Mouse (Mus musculus): ENCODE measurements around the gene Bbs7. TPM values are rescaled to one million over a fixed set of nuclear protein-coding genes. Genes with fewer than 3 reads are reported as not detected.
A peak's percentile ranks its signal among the peaks of the same experiment; 100 is the strongest.

The Bbs7 gene
- polyA plus RNA-seq, 1 experiment from 2014 or later: 15.2 TPM

GRCm38 (mm10) chr3:36536041-36536440, 77.2 kb downstream of the Bbs7 start:
- WGBS: 67% methylated on average over 12 of the region's 12 CpGs
- peaks cover 22% of the 10 kb centered on the region for H3K4me1 ChIP-seq (replicated peaks; ENCODE audit: control insufficient read depth, insufficient read depth, low read length)
- H3K4me2 ChIP-seq (ENCODE audit: low read depth, low read length): no peak overlapping the region
- no peak overlapping the region for H3K9ac ChIP-seq (ENCODE audit: low read length)
- no peak overlapping the region for H3K27ac ChIP-seq (ENCODE audit: low read length)
- no peaks in the 10 kb centered on the region for H3K27me3 ChIP-seq (ENCODE audit: control insufficient read depth, insufficient read depth, low read depth, low read length)
- H3K9me3 ChIP-seq (ENCODE audit: control insufficient read depth, low read length): no peaks in the 10 kb centered on the region
- no peak overlapping the region for H3K4me3 ChIP-seq (ENCODE audit: low read length)
- H3K36me3 ChIP-seq (ENCODE audit: control insufficient read depth, insufficient read depth, low read length): no peaks in the 10 kb centered on the region
- no peak for ATAC-seq (ENCODE audit: low read depth)

- Histone ChIP-seq H3K36me3 (ENCODE audit: control insufficient read depth, insufficient read depth, low read length) (no peaks in the 10 kb centered on the region), H3K9ac (ENCODE audit: low read length) (no peak overlapping the region), H3K4me3 (ENCODE audit: low read length) (no peak overlapping the region), H3K4me2 (ENCODE audit: low read depth, low read length) (no peak overlapping the region; the same call in 1 of the 2 replicates), H3K9me3 (ENCODE audit: control insufficient read depth, low read length) (no peaks in the 10 kb centered on the region), H3K4me1 (replicated peaks; ENCODE audit: control insufficient read depth, insufficient read depth, low read length) (peaks cover 27% of the 10 kb centered on the region), H3K27ac (ENCODE audit: low read length) (peak overlapping the region; percentile 60), H3K27me3 (ENCODE audit: control insufficient read depth, insufficient read depth, low read depth, low read length) (no peaks in the 10 kb centered on the region)
- WGBS: 0% methylated on average over 1 of the region's 1 CpGs
- peak; percentile 65 for ATAC-seq (ENCODE audit: low read depth)
Observed at GRCm38 (mm10) chr3:36533201-36533672, 80.0 kb downstream of the Bbs7 start.

- Histone ChIP-seq H3K4me3 (ENCODE audit: low read length) (no peak overlapping the region; the same call in 1 of the 2 replicates), H3K27me3 (ENCODE audit: control insufficient read depth, insufficient read depth, low read depth, low read length) (no peaks in the 10 kb centered on the region), H3K9ac (ENCODE audit: low read length) (no peak overlapping the region), H3K4me2 (ENCODE audit: low read depth, low read length) (peak overlapping the region; percentile 78), H3K27ac (ENCODE audit: low read length) (peak overlapping the region; percentile 60), H3K36me3 (ENCODE audit: control insufficient read depth, insufficient read depth, low read length) (no peaks in the 10 kb centered on the region), H3K9me3 (ENCODE audit: control insufficient read depth, low read length) (no peaks in the 10 kb centered on the region), H3K4me1 (replicated peaks; ENCODE audit: control insufficient read depth, insufficient read depth, low read length) (peaks cover 27% of the 10 kb centered on the region)
- ATAC-seq (ENCODE audit: low read depth): no peak
- 19% methylated on average over 7 of the region's 7 CpGs for WGBS
Observed at GRCm38 (mm10) chr3:36532738-36533137, 80.5 kb downstream of the Bbs7 start.

- WGBS: 4% methylated on average over 18 of the region's 18 CpGs
- peak overlapping the region; percentile 78 for H3K4me2 ChIP-seq (ENCODE audit: low read depth, low read length)
- no peaks in the 10 kb centered on the region for H3K9me3 ChIP-seq (ENCODE audit: control insufficient read depth, low read length)
- H3K27me3 ChIP-seq (ENCODE audit: control insufficient read depth, insufficient read depth, low read depth, low read length): no peaks in the 10 kb centered on the region
- H3K4me1 ChIP-seq (replicated peaks; ENCODE audit: control insufficient read depth, insufficient read depth, low read length): peaks cover 27% of the 10 kb centered on the region
- ATAC-seq (ENCODE audit: low read depth): no peak
- no peaks in the 10 kb centered on the region for H3K36me3 ChIP-seq (ENCODE audit: control insufficient read depth, insufficient read depth, low read length)
- H3K9ac ChIP-seq (ENCODE audit: low read length): peak overlapping the region; percentile 62
- H3K4me3 ChIP-seq (ENCODE audit: low read length): peak overlapping the region; percentile 48
- no peak overlapping the region for H3K27ac ChIP-seq (ENCODE audit: low read length)
Observed at GRCm38 (mm10) chr3:36531979-36532542, 81.2 kb downstream of the Bbs7 start.

GRCm38 (mm10) chr3:36531242-36531641, 82.0 kb downstream of the Bbs7 start:
- ATAC-seq (ENCODE audit: low read depth): no peak
- WGBS: 15% methylated on average over 2 of the region's 2 CpGs

GRCm38 (mm10) chr3:36530781-36531180, 82.5 kb downstream of the Bbs7 start:
- Histone ChIP-seq H3K36me3 (ENCODE audit: control insufficient read depth, insufficient read depth, low read length) (no peaks in the 10 kb centered on the region), H3K27me3 (ENCODE audit: control insufficient read depth, insufficient read depth, low read depth, low read length) (no peaks in the 10 kb centered on the region), H3K27ac (ENCODE audit: low read length) (0 out of 2 replicates have a peak overlapping the region, but pooled peaks have one; percentile 1), H3K9me3 (ENCODE audit: control insufficient read depth, low read length) (no peaks in the 10 kb centered on the region), H3K4me2 (ENCODE audit: low read depth, low read length) (no peak overlapping the region), H3K9ac (ENCODE audit: low read length) (no peak overlapping the region), H3K4me1 (replicated peaks; ENCODE audit: control insufficient read depth, insufficient read depth, low read length) (peaks cover 27% of the 10 kb centered on the region), H3K4me3 (ENCODE audit: low read length) (no peak overlapping the region)
- ATAC-seq (ENCODE audit: low read depth): no peak
- 68% methylated on average over 5 of the region's 5 CpGs for WGBS

More at GRCm38 (mm10) chr3:36531242-36531641, 82.0 kb downstream of the Bbs7 start:
- Histone ChIP-seq H3K4me2 (ENCODE audit: low read depth, low read length) (peak overlapping the region; percentile 78), H3K9me3 (ENCODE audit: control insufficient read depth, low read length) (no peaks in the 10 kb centered on the region), H3K4me3 (ENCODE audit: low read length) (no peak overlapping the region), H3K9ac (ENCODE audit: low read length) (no peak overlapping the region), H3K27ac (ENCODE audit: low read length) (no peak overlapping the region), H3K36me3 (ENCODE audit: control insufficient read depth, insufficient read depth, low read length) (no peaks in the 10 kb centered on the region), H3K4me1 (replicated peaks; ENCODE audit: control insufficient read depth, insufficient read depth, low read length) (peaks cover 27% of the 10 kb centered on the region), H3K27me3 (ENCODE audit: control insufficient read depth, insufficient read depth, low read depth, low read length) (no peaks in the 10 kb centered on the region)

- Histone ChIP-seq H3K9me3 (ENCODE audit: control insufficient read depth, low read length) (no peaks in the 10 kb centered on the region), H3K4me3 (ENCODE audit: low read length) (no peak overlapping the region), H3K27ac (ENCODE audit: low read length) (no peak overlapping the region), H3K36me3 (ENCODE audit: control insufficient read depth, insufficient read depth, low read length) (no peaks in the 10 kb centered on the region), H3K9ac (ENCODE audit: low read length) (no peak overlapping the region), H3K4me1 (replicated peaks; ENCODE audit: control insufficient read depth, insufficient read depth, low read length) (peaks cover 27% of the 10 kb centered on the region), H3K4me2 (ENCODE audit: low read depth, low read length) (no peak overlapping the region), H3K27me3 (ENCODE audit: control insufficient read depth, insufficient read depth, low read depth, low read length) (no peaks in the 10 kb centered on the region)
- ATAC-seq (ENCODE audit: low read depth): peak; percentile 91
- WGBS: 44% methylated on average over 6 of the region's 6 CpGs
Observed at GRCm38 (mm10) chr3:36530345-36530744, 82.9 kb downstream of the Bbs7 start.

GRCm38 (mm10) chr3:36524466-36524865, 88.8 kb downstream of the Bbs7 start:
- no peak overlapping the region for H3K9ac ChIP-seq (ENCODE audit: low read length)
- no peaks in the 10 kb centered on the region for H3K36me3 ChIP-seq (ENCODE audit: control insufficient read depth, insufficient read depth, low read length)
- ATAC-seq (ENCODE audit: low read depth): no peak
- H3K4me2 ChIP-seq (ENCODE audit: low read depth, low read length): no peak overlapping the region
- H3K4me3 ChIP-seq (ENCODE audit: low read length): no peak overlapping the region
- H3K27ac ChIP-seq (ENCODE audit: low read length): no peak overlapping the region
- peaks cover 18% of the 10 kb centered on the region for H3K27me3 ChIP-seq (ENCODE audit: control insufficient read depth, insufficient read depth, low read depth, low read length)
- H3K4me1 ChIP-seq (replicated peaks; ENCODE audit: control insufficient read depth, insufficient read depth, low read length): peaks cover 2% of the 10 kb centered on the region; the same call in 1 of the 2 replicates
- 61% methylated on average over 3 of the region's 3 CpGs for WGBS
- H3K9me3 ChIP-seq (ENCODE audit: control insufficient read depth, low read length): no peaks in the 10 kb centered on the region
